Mouse (Mus musculus) small intestine, adult 2 months (tissue): ENCODE data around the gene Thbd. TPM values are rescaled to one million over a fixed set of nuclear protein-coding genes. Genes with fewer than 3 reads are reported as not detected.
A peak's percentile ranks its signal among the peaks of the same experiment; 100 is the strongest.

Source experiments
- H3K27ac ChIP-seq: fragments of 200-500 bp; 2 replicates; pipeline ENCODE4 v1.5.1; 2012; ENCODE audit warnings: low read depth, low read length, control low read depth, inconsistent platforms; ENCODE audit not compliant: insufficient read depth
- H3K27me3 ChIP-seq: fragments of 200-500 bp; 2 replicates; pipeline ENCODE4 v1.6.1; 2012; ENCODE audit warnings: mild to moderate bottlenecking, moderate library complexity, low read length, inconsistent platforms; ENCODE audit not compliant: control insufficient read depth, insufficient read depth
- H3K36me3 ChIP-seq: fragments of 200-500 bp; 2 replicates; pipeline ENCODE4 v1.6.1; 2012; ENCODE audit warnings: mild to moderate bottlenecking, low read length, control low read depth, inconsistent platforms; ENCODE audit not compliant: control insufficient read depth, insufficient read depth
- H3K4me1 ChIP-seq: fragments of 200-500 bp; 2 replicates; pipeline ENCODE4 v1.6.1; 2012; ENCODE audit warnings: low read length, inconsistent platforms, mixed read lengths; ENCODE audit not compliant: control insufficient read depth, insufficient read depth, insufficient read length
- H3K4me3 ChIP-seq: fragments of 200-500 bp; 2 replicates; pipeline ENCODE4 v1.5.1; 2012; ENCODE audit warnings: low read depth, mild to moderate bottlenecking, control low read depth, inconsistent platforms, low read length, moderate library complexity
- CTCF ChIP-seq: fragments of 200-500 bp; IDR thresholded peaks from 2 replicates; pipeline ENCODE4 v1.5.1; 2012; ENCODE audit warnings: low read depth, mild to moderate bottlenecking, control low read depth, inconsistent platforms, low read length, moderate library complexity, mixed read lengths; ENCODE audit not compliant: insufficient replicate concordance, insufficient read length; ENCODE audit errors: extremely low read depth
- POLR2A ChIP-seq: fragments of 200-500 bp; IDR thresholded peaks from 2 replicates; pipeline ENCODE4 v1.6.1; 2012; ENCODE audit warnings: low read depth, mild to moderate bottlenecking, control low read depth, inconsistent platforms, low read length, moderate library complexity
- WGBS: fragments of 180-500 bp; shearing (Covaris S2); methylation state at CpG from one replicate; pipeline ENCODE4 v1.1.7; 2018; 5-methylcytosine and 5-hydroxymethylcytosine counted together
- polyA plus RNA-seq: library from polyadenylated mRNA; depleted of rRNA; stranded (reverse); fragments of >200 nt; gene quantifications from 2 replicates; pipeline ENCODE4 v1.2.3, GENCODE M21; 2012

Gene Thbd
- polyA plus RNA-seq, 1 experiment = 15.2 TPM

- H3K4me3 ChIP-seq = no peak overlapping the region
- no peak overlapping the region for H3K27ac ChIP-seq
- TF ChIP-seq CTCF (no peak), POLR2A (no peak)
- no peaks in the 10 kb centered on the region for H3K36me3 ChIP-seq
- no peaks in the 10 kb centered on the region for H3K27me3 ChIP-seq
- no peaks in the 10 kb centered on the region for H3K4me1 ChIP-seq
- WGBS = 95% methylated on average over 3 of the region's 3 CpGs
These were observed 21.5 kb downstream of the Thbd start for GRCm38 (mm10) chr2:148386476-148386875.

DNA sequence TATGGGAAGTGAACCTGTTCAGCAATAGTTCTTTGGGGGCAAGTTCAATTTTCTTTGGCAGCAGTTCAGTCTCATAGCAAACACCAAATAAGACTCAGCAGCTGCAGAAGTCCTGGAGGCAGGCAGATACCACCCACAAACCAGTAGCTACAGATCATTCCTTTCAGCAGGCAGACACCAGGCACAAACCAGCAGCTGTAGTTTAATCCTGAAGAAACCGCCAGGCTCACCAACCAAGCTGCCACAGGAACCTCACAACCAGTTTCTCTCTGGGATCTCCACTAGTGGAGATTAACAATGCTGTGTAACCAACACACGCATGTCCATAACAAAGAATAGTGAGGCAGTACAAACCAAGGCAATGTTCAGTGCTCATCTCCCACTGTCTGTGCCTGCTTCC is 26.9 kb downstream of the Thbd start:
- no peak for TF ChIP-seq POLR2A
- TF ChIP-seq CTCF = no peak
- 88% methylated on average over 2 of the region's 2 CpGs for WGBS
- no peak overlapping the region for H3K4me3 ChIP-seq
- no peaks in the 10 kb centered on the region for H3K4me1 ChIP-seq
- H3K27me3 ChIP-seq = no peaks in the 10 kb centered on the region
- H3K36me3 ChIP-seq = no peaks in the 10 kb centered on the region
- no peak overlapping the region for H3K27ac ChIP-seq

GRCm38 (mm10) chr2:148379899-148380413 is 28.0 kb downstream of the Thbd start:
- TF ChIP-seq CTCF (no peak), POLR2A (no peak)
- no peaks in the 10 kb centered on the region for H3K36me3 ChIP-seq
- H3K27me3 ChIP-seq = no peaks in the 10 kb centered on the region
- WGBS = 88% methylated on average over 1 of the region's 1 CpGs
- H3K4me3 ChIP-seq = no peak overlapping the region
- no peak overlapping the region for H3K27ac ChIP-seq
- H3K4me1 ChIP-seq = no peaks in the 10 kb centered on the region

DNA sequence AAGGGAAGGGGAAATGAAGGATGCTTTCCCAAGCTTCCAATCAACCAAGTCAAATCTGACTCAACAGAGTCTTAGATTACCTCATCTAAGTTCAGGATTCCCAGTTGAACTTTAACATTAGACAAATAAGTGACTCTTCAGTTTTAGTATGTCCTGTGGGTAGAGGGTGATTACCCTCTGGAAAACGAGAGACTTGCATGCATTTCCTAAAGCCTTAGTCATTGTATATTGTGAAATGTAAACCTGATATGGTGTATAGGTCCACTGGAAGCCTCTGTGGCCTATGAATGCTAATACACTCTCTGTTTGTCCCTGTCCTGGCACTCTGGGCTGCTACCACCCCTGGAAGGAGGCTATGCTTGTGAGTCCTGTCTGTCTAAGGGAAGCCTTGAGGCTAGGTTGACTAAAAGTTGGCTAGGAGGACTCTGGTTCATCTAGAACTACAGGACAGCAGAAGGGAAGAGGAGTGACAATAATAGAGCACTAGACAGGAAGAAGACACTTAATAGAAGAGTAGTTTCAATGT is 29.1 kb downstream of the Thbd start:
- H3K4me1 ChIP-seq = no peaks in the 10 kb centered on the region
- no peaks in the 10 kb centered on the region for H3K27me3 ChIP-seq
- 38% methylated on average over 1 of the region's 1 CpGs for WGBS
- TF ChIP-seq CTCF (no peak), POLR2A (no peak)
- no peaks in the 10 kb centered on the region for H3K36me3 ChIP-seq
- H3K4me3 ChIP-seq = no peak overlapping the region
- H3K27ac ChIP-seq = no peak overlapping the region

- Histone ChIP-seq H3K27ac (no peak overlapping the region), H3K4me1 (no peaks in the 10 kb centered on the region), H3K27me3 (no peaks in the 10 kb centered on the region), H3K4me3 (no peak overlapping the region), H3K36me3 (no peaks in the 10 kb centered on the region)
- WGBS = 74% methylated on average over 10 of the region's 10 CpGs
- TF ChIP-seq POLR2A (no peak), CTCF (peak; percentile 42; the same call in 1 of the 2 replicates)
These were observed 32.5 kb downstream of the Thbd start for GRCm38 (mm10) chr2:148375326-148376150.

GRCm38 (mm10) chr2:148373602-148374071 is 34.4 kb downstream of the Thbd start:
- no peaks in the 10 kb centered on the region for H3K27me3 ChIP-seq
- TF ChIP-seq POLR2A (no peak), CTCF (no peak)
- H3K27ac ChIP-seq = no peak overlapping the region
- no peak overlapping the region for H3K4me3 ChIP-seq
- WGBS = 40% methylated on average over 2 of the region's 2 CpGs
- H3K36me3 ChIP-seq = no peaks in the 10 kb centered on the region
- no peaks in the 10 kb centered on the region for H3K4me1 ChIP-seq
